Mouse (Mus musculus) lung, embryonic 14.5 days (tissue): ENCODE data around the gene Bmper. TPM values are rescaled to one million over a fixed set of nuclear protein-coding genes. Genes with fewer than 3 reads are reported as not detected.
A peak's percentile ranks its signal among the peaks of the same experiment; 100 is the strongest.

Source experiments
- ATAC-seq: fragments of 200-750 bp; cut with Nextera tagmentation; 2 replicates; pipeline ENCODE4 v1.8.0; 2017; ENCODE audit warnings: mild to moderate bottlenecking, moderate TSS enrichment, moderate library complexity; ENCODE audit not compliant: insufficient read depth
- DNase-seq: peaks from one replicate; pipeline ENCODE4 v3.0.0-alpha.2; 2015
- H3K27ac ChIP-seq: fragments of 300-500 bp; sonication (generic); 2 replicates; pipeline ENCODE4 v1.5.1; 2014; ENCODE audit warnings: low read depth, mild to moderate bottlenecking, moderate library complexity
- H3K27me3 ChIP-seq: fragments of 300-500 bp; sonication (generic); 2 replicates; pipeline ENCODE4 v1.6.1; 2014; ENCODE audit warnings: low read length, control low read depth; ENCODE audit not compliant: insufficient read depth
- H3K36me3 ChIP-seq: fragments of 300-500 bp; sonication (generic); 2 replicates; pipeline ENCODE4 v1.6.1; 2014; ENCODE audit warnings: control low read depth; ENCODE audit not compliant: insufficient read depth
- H3K4me1 ChIP-seq: fragments of 300-500 bp; sonication (generic); 2 replicates; pipeline ENCODE4 v1.6.1; 2014; ENCODE audit warnings: antibody characterized with exemption, control low read depth; ENCODE audit not compliant: insufficient read depth
- H3K4me2 ChIP-seq: fragments of 300-500 bp; sonication (generic); 2 replicates; pipeline ENCODE4 v1.6.1; 2014; ENCODE audit warnings: mild to moderate bottlenecking
- H3K4me3 ChIP-seq: fragments of 300-500 bp; sonication (generic); 2 replicates; pipeline ENCODE4 v1.5.1; 2014; ENCODE audit warnings: low read depth, low read length
- H3K9ac ChIP-seq: fragments of 300-500 bp; sonication (generic); 2 replicates; pipeline ENCODE4 v1.6.1; 2014
- H3K9me3 ChIP-seq: fragments of 300-500 bp; sonication (generic); 2 replicates; pipeline ENCODE4 v1.6.1; 2016; ENCODE audit warnings: low read depth, low read length, control low read depth
- CTCF ChIP-seq: IDR thresholded peaks from 2 replicates; pipeline ENCODE4 v1.5.1; 2016; ENCODE audit warnings: antibody characterized with exemption, low read depth
- WGBS: fragments of 180-500 bp; shearing (Covaris S2); extraction: QIAGEN DNeasy Blood & Tissue Kit; methylation state at CpG from one replicate; pipeline ENCODE4 v1.1.7; 2014; 5-methylcytosine and 5-hydroxymethylcytosine counted together
- polyA plus RNA-seq: library from polyadenylated mRNA; unstranded; fragments of >200 nt; fragmentation: Nextera tagmentation; extraction: Ambion mirVana; gene quantifications from 2 replicates; pipeline ENCODE4 v1.2.1, GENCODE M21; 2014

Gene Bmper
- polyA plus RNA-seq, result 26.8 and 28.7 TPM in 2 replicates

DNA sequence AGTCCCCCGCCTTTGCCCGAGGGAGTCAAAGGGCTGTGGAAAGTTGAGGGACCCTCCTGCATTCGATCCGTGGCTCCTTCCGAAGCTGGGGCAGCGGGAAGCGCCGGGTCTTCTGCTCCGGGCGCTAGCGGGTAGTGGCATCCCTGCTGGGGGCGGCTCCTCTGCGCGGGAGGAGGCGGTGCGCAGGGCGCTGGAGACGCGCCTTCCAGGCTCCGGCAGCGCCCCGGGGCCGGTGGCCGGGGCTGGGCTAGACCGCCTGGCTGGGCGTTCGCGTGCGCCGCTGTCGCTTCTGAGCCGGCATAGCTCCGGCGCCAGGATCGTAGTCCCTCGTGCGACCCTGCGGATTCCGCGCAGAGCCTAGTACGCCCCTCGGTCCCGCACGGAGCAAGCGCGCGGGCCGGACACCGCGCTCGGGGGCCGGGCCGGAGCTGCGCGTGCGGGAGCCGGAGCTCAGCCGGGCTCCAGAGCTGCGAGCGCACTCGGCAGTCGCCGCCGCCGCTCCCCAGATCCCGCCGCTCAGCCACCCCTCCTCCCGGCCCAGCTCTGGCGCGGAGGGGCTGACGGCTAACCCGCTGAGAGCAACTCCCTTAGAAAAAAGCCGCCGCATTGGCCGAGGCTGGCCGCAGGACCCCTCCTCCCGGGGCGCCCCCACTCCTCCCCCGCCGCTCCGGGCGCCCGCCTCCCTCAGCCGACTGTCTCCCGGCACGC lies at the start of gene Bmper:
Gene Bmper, plus strand, starts transcription at position 236 of the 708 bp plus-strand sequence.
- H3K4me3 ChIP-seq, result peak within 1 kb of the TSS; percentile 71
- H3K36me3 ChIP-seq, result no peaks in the 10 kb centered on the region
- TF ChIP-seq CTCF, result no peak
- peaks cover 10% of the 10 kb centered on the region; the same call in 1 of the 2 replicates for H3K4me1 ChIP-seq
- DNase-seq, result peak; percentile 91
- peaks cover 26% of the 10 kb centered on the region for H3K27me3 ChIP-seq
- H3K9me3 ChIP-seq, result no peaks in the 10 kb centered on the region
- peak within 1 kb of the TSS; percentile 93 for H3K4me2 ChIP-seq
- peak within 1 kb of the TSS; percentile 78 for H3K9ac ChIP-seq
- H3K27ac ChIP-seq, result peak within 1 kb of the TSS; percentile 89
- under 1% methylated on average over 74 of the region's 86 CpGs for WGBS
- peak; percentile 93 for ATAC-seq

DNA sequence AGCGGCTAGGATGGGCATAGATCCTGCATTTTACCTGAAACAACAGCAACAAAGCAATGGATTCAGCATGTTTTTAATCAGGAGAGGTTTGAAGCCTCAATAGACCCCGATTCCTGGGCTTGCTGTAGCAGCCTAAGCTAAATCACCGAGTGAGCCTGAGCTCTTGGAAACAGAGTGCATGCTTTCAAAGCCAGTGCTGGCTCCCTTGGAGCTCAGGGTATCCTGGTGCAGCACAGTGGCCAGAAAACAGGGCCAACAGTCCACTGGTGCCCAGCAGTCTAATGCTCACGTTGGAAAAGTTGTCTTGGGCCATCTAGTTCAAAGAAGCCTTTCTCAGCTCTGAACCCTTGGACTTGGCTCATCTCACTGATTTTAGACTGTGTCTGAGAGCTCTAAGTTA lies 45.4 kb upstream of the Bmper start:
- ATAC-seq (no peak), DNase-seq (no peak)
- H3K9ac ChIP-seq, result no peak overlapping the region
- no peak overlapping the region for H3K4me3 ChIP-seq
- H3K4me1 ChIP-seq, result no peaks in the 10 kb centered on the region
- H3K4me2 ChIP-seq, result no peak overlapping the region
- 85% methylated on average over 4 of the region's 4 CpGs for WGBS
- no peaks in the 10 kb centered on the region for H3K9me3 ChIP-seq
- no peaks in the 10 kb centered on the region for H3K27me3 ChIP-seq
- TF ChIP-seq CTCF, result no peak
- no peak overlapping the region for H3K27ac ChIP-seq
- no peaks in the 10 kb centered on the region for H3K36me3 ChIP-seq

DNA sequence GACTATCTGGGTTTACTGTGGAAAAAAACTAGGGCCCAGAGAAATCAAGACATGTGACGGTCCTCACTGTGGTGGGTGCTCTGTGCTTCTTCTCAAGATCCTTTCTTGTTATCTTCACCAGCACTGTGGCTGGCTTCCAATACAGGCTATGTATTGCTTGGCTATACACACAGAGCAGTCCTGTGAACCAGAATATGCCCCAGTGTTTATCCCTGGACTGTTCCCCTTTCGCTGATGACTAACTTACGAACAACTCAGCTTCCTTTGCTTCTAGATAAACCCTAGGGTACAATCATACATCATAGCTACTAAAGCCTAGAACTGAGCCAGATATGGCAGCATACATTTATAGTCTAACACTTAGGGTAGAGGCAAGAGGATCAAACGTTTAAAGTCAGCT lies 35.7 kb upstream of the Bmper start:
- DNase-seq (no peak), ATAC-seq (no peak)
- H3K27me3 ChIP-seq, result no peaks in the 10 kb centered on the region
- no peak overlapping the region for H3K4me2 ChIP-seq
- no peak overlapping the region for H3K4me3 ChIP-seq
- no peaks in the 10 kb centered on the region for H3K9me3 ChIP-seq
- 49% methylated on average over 4 of the region's 4 CpGs for WGBS
- TF ChIP-seq CTCF, result no peak
- H3K27ac ChIP-seq, result no peak overlapping the region
- H3K36me3 ChIP-seq, result no peaks in the 10 kb centered on the region
- no peak overlapping the region for H3K9ac ChIP-seq
- no peaks in the 10 kb centered on the region for H3K4me1 ChIP-seq

DNA sequence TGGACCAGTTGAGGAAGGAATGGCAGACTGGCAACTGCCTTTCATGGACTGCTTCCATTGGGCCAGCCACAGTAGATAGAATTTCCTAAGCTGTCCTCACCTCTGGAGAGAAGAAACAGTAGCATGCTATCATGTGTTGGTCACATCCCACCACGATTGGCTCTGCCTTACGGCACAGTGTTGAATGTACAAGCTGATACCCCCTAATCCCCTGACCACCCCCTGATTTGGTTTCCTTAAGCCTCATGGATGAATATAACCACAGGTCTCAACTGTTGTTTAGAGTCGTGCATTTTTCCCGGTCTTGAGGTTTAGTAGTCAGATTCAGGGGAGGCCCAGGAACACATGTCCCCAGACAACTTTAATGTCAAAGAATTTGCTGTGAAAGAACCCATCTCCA lies 34.7 kb upstream of the Bmper start:
- DNase-seq (no peak), ATAC-seq (no peak)
- no peak overlapping the region for H3K9ac ChIP-seq
- H3K4me3 ChIP-seq, result no peak overlapping the region
- H3K9me3 ChIP-seq, result no peaks in the 10 kb centered on the region
- H3K4me1 ChIP-seq, result no peaks in the 10 kb centered on the region
- WGBS, result 82% methylated on average over 4 of the region's 4 CpGs
- no peaks in the 10 kb centered on the region for H3K27me3 ChIP-seq
- H3K27ac ChIP-seq, result no peak overlapping the region
- TF ChIP-seq CTCF, result no peak
- H3K4me2 ChIP-seq, result no peak overlapping the region
- H3K36me3 ChIP-seq, result no peaks in the 10 kb centered on the region

DNA sequence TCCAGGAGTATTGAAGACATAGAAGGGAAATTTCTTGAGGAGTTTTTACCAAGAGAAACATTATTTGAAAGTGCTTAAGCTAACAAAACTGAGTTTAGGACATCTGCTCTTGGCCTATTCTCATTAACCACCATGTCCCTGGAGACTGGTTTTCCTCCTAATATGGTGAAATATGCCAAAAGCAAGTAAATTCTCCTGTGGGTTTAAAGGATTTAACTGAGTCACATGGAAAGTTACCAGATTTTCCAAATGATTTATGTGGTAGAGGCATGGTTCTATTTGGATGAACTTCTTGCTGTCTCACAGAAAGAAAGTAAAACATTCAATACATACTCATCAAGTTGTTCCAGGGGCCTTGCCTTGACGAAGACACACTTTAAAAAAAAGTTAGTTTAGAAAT lies 31.9 kb upstream of the Bmper start:
- no peaks in the 10 kb centered on the region for H3K36me3 ChIP-seq
- no peak overlapping the region for H3K4me3 ChIP-seq
- H3K27ac ChIP-seq, result no peak overlapping the region
- 39% methylated on average over 1 of the region's 1 CpGs for WGBS
- H3K9ac ChIP-seq, result no peak overlapping the region
- no peak for TF ChIP-seq CTCF
- no peak overlapping the region for H3K4me2 ChIP-seq
- H3K27me3 ChIP-seq, result no peaks in the 10 kb centered on the region
- DNase-seq (peak; percentile 24), ATAC-seq (no peak)
- no peaks in the 10 kb centered on the region for H3K4me1 ChIP-seq
- no peaks in the 10 kb centered on the region for H3K9me3 ChIP-seq

DNA sequence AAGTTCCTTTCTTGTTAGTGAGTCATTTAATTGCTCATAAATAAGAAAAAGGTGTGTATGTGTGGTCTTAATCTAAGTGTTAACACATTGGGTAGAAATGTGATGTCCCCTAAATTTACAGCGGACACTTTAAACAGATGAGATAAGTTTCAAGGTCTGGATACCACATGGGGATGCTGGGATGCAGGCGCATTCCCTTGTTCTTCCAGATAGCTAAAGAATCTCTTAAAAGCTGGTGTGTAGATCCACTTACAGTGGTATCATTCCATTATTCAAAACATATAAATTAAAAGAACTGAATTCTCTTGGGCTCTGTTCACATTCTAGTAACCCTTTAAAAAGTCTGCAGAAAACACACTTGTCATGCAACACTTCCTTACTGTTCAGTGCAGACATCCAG lies 31.4 kb upstream of the Bmper start:
- no peaks in the 10 kb centered on the region for H3K4me1 ChIP-seq
- no peak for TF ChIP-seq CTCF
- 61% methylated on average over 2 of the region's 2 CpGs for WGBS

DNA sequence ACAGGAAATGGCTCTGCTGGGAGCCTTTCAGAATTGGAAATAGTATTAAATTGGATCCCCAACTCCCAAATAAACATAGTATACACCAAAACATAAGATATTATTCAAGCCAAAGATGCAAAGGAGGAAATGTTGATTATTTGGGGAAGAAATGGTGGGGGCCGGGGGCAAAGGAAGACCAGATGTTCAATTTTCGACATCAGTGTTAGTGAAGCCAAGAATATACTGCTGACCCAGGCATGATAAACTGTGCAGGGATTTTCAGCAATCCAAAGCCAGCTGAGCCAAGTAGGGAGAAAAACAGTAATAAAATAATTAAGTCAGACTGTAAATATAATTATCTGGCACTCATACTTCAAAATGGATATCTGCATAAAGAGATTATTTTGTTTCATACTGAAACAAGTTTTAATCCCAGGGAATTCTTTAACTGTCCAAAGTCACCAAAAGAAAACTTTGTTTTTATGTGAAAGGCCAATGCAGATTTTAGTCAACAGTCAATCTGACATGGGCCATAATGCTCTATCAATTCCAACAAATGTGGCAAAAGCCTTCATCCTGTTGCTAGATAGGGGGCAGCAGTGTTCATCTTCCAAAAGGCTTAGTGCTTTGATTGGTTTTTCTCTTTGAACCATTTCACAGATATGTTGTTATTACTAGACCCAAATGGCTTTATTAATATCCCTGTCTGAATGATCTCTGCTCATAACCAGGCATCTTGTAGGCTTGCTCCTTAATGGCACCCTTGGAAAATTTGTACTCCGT lies 30.1 kb upstream of the Bmper start:
- H3K27me3 ChIP-seq, result no peaks in the 10 kb centered on the region
- H3K27ac ChIP-seq, result no peak overlapping the region
- no peak for ATAC-seq
- no peak overlapping the region for H3K4me2 ChIP-seq
- 61% methylated on average over 3 of the region's 3 CpGs for WGBS
- no peaks in the 10 kb centered on the region for H3K9me3 ChIP-seq
- H3K9ac ChIP-seq, result no peak overlapping the region
- H3K36me3 ChIP-seq, result no peaks in the 10 kb centered on the region
- TF ChIP-seq CTCF, result peak; percentile 32; the same call in 1 of the 2 replicates
- H3K4me1 ChIP-seq, result no peaks in the 10 kb centered on the region
- DNase-seq, result peak; percentile 52
- H3K4me3 ChIP-seq, result no peak overlapping the region

More for the DNA sequence above, 31.4 kb upstream of the Bmper start:
- Histone ChIP-seq H3K4me3 (no peak overlapping the region), H3K9ac (no peak overlapping the region), H3K9me3 (no peaks in the 10 kb centered on the region), H3K27me3 (no peaks in the 10 kb centered on the region), H3K27ac (no peak overlapping the region), H3K4me2 (no peak overlapping the region), H3K36me3 (no peaks in the 10 kb centered on the region)
- ATAC-seq (no peak), DNase-seq (peak; percentile 39)
